Mouse (Mus musculus) CD4-positive, CD25-positive, alpha-beta regulatory T cell, adult 4 months (primary cell): Measurements from ENCODE around the gene Ttc28. TPM values are rescaled to one million over a fixed set of nuclear protein-coding genes. Genes with fewer than 3 reads are reported as not detected.

Experiments used
- ATAC-seq: one replicate; pipeline ENCODE4 v1.8.0; 2017
- polyA plus RNA-seq, 2 experiments: library from polyadenylated mRNA; unstranded; fragments of 100-300 nt; shearing (Covaris generic); gene quantifications; one replicate each; pipeline ENCODE4 v1.2.1; 2017

The Ttc28 gene
- polyA plus RNA-seq, 2 experiments from 2014 or later, result 4.1 to 4.4 TPM

- ATAC-seq, result no peak
These were observed 336.6 kb downstream of the Ttc28 start for GRCm38 (mm10) chr5:111216166-111216565.

GRCm38 (mm10) chr5:111217447-111218110, 338.0 kb downstream of the Ttc28 start:
- ATAC-seq, result no peak

- no peak for ATAC-seq
These were observed 338.7 kb downstream of the Ttc28 start for GRCm38 (mm10) chr5:111218111-111218891.

DNA sequence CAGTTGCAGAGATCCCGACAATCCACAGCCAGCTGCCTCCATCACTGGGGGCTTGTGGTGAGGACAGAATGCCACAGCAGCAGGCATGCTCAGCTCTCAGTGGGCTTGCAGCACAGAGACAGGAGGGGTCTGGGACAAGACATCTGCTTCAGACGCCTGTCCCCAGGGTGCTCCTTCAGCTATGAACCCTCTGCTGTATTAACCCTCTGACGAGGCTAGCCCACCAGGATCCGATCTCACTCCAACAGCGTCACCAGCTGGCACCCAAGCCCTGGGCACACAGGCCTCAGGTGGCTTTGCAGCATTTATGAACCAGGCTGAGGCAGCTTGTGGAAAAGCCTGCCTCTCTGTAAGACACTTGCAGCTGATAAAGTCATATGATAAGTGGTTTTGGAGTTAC, 339.4 kb downstream of the Ttc28 start:
- no peak for ATAC-seq

DNA sequence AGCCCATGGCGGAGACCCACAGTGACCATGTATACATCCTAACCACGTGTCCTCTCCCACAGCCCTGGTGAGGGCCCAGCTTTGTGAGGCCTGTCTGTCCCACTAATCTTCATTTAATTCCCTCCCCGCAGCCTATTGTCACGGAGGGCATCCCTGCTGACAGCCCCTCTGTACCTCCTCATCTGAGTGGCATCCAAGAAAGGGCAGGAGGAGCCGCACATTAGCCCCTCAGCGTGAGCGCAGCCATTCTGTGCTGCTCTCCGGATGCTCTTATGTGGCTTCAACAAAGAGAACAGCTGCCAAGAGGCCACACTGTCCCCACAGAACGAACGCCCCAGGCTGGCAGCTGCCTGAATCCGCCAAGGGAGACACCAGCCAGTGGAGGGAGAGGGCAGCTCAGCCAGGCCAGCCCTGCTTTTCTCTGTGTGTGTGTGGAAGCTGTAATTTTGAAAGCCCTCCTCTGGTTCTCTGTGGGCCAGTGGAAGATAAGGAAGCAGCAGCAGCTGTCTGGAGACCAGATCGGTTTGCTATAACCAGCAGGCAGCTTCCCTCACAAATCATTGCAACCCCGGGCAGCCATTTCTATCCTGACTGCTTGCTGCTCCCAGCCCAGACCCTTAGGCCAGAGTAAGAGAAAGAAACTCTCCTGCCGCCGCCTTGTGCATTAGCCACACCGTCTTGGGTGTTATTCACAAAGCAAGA, 341.2 kb downstream of the Ttc28 start:
- no peak for ATAC-seq

DNA sequence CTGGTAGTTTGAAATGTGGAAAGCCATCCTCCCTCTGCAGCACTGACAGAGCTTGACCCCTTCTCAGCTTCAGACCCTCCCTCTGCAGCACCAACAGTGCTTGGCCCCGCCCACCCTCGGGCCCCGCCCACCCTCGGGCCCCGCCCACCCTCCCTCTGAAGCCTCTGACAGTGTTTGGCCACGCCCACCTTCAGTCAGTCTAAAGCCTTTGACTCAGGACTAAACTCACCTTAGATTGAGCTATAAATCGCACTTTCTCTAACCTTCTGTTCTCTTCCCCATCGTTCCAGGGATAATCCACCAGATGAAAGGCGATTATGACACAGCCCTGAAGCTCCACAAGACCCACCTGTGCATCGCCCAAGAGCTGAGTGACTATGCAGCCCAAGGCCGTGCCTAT, 343.2 kb downstream of the Ttc28 start:
- no peak for ATAC-seq

- no peak for ATAC-seq
These were observed 345.7 kb downstream of the Ttc28 start for GRCm38 (mm10) chr5:111225306-111225705.

GRCm38 (mm10) chr5:111226486-111226885, 346.9 kb downstream of the Ttc28 start:
- no peak for ATAC-seq

DNA sequence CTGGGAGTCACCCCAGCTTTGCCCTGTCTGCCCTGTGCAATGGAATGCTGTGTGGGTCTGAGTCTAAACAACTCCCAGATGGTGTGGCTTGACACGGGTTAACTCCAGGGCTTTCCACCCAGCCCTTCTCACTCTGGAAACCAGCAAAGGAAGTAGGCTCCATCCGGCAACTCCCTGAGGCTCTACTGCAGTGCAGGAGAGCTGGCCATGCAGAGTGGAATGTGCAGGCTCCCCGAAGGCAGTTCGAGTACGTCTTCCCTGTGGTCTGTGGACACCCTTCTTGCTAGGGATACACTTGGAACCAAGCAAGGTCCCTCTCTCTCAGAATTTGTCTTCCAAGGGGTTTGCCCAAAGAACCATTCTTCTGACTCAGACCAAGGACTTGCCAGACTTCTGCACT, 348.2 kb downstream of the Ttc28 start:
- no peak for ATAC-seq

GRCm38 (mm10) chr5:111228302-111229040, 348.9 kb downstream of the Ttc28 start:
- ATAC-seq, result no peak

DNA sequence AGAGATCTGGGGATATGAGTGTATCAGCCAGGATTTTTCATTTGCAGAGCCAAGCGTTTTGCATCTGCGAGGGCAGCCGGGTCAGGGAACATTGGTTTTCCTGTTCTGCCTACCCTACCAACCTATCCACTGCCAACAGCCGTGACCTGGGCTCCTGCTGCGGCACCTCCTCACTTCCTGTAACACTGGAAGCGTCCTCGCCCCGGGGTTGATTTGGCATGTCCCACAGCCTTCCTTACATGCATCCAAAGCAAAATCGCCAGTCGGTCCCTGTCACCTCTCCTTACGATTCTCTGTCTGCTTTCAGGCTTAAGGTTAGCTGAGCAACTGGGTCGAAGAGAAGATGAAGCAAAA, 349.4 kb downstream of the Ttc28 start:
- ATAC-seq, result no peak

- ATAC-seq, result no peak
These were observed 350.1 kb downstream of the Ttc28 start for GRCm38 (mm10) chr5:111229671-111230070.

DNA sequence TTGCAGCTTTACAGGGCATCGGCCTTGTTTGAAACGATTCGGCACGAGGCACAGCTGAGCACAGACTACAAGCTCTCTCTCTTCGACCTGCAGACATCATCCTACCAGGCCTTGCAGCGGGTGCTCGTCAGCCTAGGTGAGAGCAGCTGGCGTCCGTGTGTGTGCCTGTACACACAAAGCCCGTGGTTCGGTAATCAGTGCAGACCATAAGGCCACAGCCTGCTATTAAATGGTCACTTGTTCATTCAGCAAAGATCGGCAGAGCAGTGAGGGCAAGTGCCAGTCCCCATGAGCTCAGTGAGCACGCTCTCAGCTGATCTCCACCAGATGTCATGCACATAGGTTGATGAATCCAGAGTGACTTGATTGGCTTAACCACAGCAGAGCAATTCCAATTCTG, 351.4 kb downstream of the Ttc28 start:
- no peak for ATAC-seq

DNA sequence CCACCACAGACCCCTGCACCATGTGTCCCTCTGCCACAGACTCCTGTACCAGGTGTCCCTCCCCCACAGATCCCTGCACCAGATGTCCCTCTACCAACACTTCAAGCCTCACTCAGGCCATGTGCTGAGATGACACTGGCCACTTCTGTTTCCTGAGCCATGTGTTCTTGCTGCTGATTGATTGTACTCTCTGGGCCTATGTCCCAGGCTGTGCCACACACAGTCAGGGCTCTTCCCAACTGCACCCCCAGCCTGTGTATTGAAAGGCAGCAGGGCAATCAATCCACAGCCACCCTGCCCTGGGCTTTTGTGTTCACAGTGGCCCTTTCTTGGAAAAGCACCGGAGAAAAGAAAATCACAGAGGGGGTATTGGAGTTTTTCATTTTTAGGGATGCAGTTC, 352.2 kb downstream of the Ttc28 start:
- ATAC-seq, result no peak

GRCm38 (mm10) chr5:111233022-111233709, 353.6 kb downstream of the Ttc28 start:
- ATAC-seq, result no peak

DNA sequence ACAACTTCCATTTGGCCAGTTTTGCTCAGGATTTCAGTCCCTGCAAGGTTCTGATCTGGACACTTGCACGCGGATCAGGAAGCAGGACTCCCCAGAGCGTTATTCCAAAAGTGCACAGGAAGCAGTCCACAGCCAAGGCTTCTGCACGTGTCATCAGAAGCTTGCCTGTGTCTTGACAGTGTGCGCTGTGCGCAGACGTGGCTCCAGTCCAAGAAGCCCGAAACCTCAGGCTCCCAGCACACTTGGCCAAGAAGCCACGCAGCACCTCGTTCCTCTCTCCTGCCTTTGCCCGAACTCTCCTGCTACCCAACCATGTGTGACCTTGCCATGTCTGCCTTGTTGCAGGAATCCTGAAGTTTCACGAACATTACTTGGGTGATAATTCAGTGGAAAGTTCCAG, 355.5 kb downstream of the Ttc28 start:
- ATAC-seq, result no peak

DNA sequence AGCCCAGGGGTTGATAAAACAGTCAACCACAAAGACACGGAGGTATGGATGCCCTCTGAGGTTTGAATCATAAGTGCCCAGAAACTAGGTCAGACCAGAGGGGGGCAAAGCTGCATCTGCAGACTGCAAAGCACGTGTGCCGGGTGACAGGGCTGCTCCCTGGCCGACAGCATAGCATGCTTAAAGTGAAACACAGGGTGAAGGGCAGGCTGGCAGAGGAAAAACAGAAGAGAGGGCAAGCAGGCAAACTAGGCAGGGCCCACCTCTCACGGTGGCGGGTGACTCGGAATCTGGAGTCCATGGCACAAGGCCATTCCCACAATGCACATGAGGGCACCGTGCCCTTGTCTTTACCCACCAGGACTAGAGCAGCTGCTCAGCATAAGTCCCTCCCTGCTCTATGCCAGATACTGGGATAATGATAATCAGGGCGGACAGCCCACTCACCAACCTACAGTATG, 357.6 kb downstream of the Ttc28 start:
- no peak for ATAC-seq

GRCm38 (mm10) chr5:111239223-111239622, 359.6 kb downstream of the Ttc28 start:
- ATAC-seq, result no peak

GRCm38 (mm10) chr5:111243447-111244040, 363.9 kb downstream of the Ttc28 start:
- ATAC-seq, result no peak

GRCm38 (mm10) chr5:111244061-111244460, 364.5 kb downstream of the Ttc28 start:
- no peak for ATAC-seq

DNA sequence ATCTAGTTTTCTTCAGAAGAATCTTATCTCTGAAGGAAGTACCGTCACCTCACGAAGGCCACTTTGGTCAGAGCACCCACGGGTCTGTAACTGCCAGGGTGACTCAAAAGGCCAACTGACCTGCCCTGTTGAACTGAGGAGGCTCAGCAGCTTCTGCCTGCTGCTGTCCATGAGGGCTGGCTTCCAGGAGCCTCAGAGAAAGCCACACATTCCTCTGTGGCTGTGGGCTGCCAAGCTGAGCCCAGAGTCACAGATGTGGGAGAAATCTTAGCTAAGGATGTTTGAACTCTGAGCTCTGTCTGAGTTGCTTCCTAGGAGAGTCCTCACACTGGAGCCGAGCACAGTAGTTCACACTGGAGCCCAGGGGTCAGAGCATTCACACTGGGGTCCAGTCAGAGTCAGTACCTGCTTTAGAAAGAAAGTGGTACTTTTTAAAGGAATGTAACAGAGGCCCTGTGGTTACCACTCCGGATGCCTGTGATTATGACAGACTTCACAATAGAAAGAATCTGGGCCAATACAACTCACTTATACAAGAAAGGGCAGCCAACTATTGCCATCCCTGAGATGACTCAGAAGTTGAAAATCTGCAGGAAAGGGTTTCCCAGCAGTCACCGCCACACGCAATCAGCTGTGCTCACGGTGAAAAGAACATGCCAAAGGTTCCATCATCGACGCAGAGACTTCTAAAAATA, 368.1 kb downstream of the Ttc28 start:
- ATAC-seq, result no peak
